Mouse (Mus musculus) bone marrow macrophage, adult 2 months (primary cell): Measurements from ENCODE around the gene Xlr5b. TPM values are rescaled to one million over a fixed set of nuclear protein-coding genes. Genes with fewer than 3 reads are reported as not detected.
"Not testable (repeated sequence)": the region's sequence is repeated elsewhere in the genome, so short reads cannot be mapped to it uniquely, and the experiment has no call there.

ENCODE experiments used
- H3K27ac ChIP-seq: 2 replicates; pipeline ENCODE4 v1.5.1; 2012; ENCODE audit warnings: low read depth, low read length; ENCODE audit not compliant: insufficient read depth
- H3K4me1 ChIP-seq: 2 replicates; pipeline ENCODE4 v1.6.1; 2012; ENCODE audit warnings: low read length; ENCODE audit not compliant: control insufficient read depth, insufficient read depth
- H3K4me3 ChIP-seq: 2 replicates; pipeline ENCODE4 v1.5.1; 2012; ENCODE audit warnings: mild to moderate bottlenecking, low read length, moderate library complexity; ENCODE audit not compliant: insufficient read depth
- polyA plus RNA-seq: library from polyadenylated mRNA; stranded (reverse); fragments of >200 nt; gene quantifications from 2 replicates; pipeline ENCODE4 v1.2.4, GENCODE M21; 2012; ENCODE audit not compliant: missing spikeins, insufficient read depth, insufficient read length

The Xlr5b gene
- polyA plus RNA-seq: not detected in 2 replicates

- not testable (repeated sequence) for H3K4me3 ChIP-seq, H3K27ac ChIP-seq, H3K4me1 ChIP-seq
These were observed at the start of gene Xlr5b for GRCm38 (mm10) chrX:73148496-73148895. Xlr5b (plus strand) TSS chrX:73148796.

DNA sequence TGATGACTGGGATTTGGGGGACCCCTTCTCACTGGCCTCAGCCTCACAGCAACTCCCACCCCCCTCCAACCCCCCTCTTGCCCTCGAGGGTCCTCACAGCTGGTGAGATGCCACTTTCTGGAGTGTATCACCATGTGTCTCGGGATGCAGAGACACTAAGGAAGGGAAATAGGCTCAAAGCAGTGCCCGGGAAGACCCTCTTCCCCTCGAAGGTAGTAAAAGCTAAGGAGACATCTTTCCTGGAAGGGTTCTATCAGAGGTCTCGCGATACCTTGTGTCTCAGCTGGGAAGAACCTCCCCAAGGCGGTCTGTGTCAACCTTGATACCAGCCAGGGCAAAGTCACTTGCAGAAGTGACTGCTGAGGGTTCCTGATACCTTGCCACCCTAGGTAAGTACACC is 31.8 kb upstream of the Xlr5b start, which contains the start of gene Gm14685:
TSS of gene Gm14685 (plus strand) at position 301 of the 400 bp plus-strand sequence.
- H3K27ac ChIP-seq, H3K4me1 ChIP-seq, H3K4me3 ChIP-seq: not testable (repeated sequence)

GRCm38 (mm10) chrX:73122859-73123829 is 25.5 kb upstream of the Xlr5b start:
- not testable (repeated sequence) for H3K4me3 ChIP-seq, H3K27ac ChIP-seq, H3K4me1 ChIP-seq

GRCm38 (mm10) chrX:73143218-73143618 is 5.4 kb upstream of the Xlr5b start:
- H3K4me3 ChIP-seq, H3K4me1 ChIP-seq, H3K27ac ChIP-seq: not testable (repeated sequence)

DNA sequence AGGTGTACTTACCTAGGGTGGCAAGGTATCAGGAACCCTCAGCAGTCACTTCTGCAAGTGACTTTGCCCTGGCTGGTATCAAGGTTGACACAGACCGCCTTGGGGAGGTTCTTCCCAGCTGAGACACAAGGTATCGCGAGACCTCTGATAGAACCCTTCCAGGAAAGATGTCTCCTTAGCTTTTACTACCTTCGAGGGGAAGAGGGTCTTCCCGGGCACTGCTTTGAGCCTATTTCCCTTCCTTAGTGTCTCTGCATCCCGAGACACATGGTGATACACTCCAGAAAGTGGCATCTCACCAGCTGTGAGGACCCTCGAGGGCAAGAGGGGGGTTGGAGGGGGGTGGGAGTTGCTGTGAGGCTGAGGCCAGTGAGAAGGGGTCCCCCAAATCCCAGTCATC is 754 bp downstream of the Xlr5b start, which contains the start of gene DXBay18:
TSS of gene DXBay18 (minus strand) at position 101 of the 400 bp plus-strand sequence.
- H3K27ac ChIP-seq, H3K4me1 ChIP-seq, H3K4me3 ChIP-seq: not testable (repeated sequence)

- H3K4me3 ChIP-seq, H3K27ac ChIP-seq, H3K4me1 ChIP-seq: not testable (repeated sequence)
These were observed 28.3 kb downstream of the Xlr5b start, which contains the start of gene Spin2d for GRCm38 (mm10) chrX:73176889-73177288. Spin2d (minus strand) TSS chrX:73176989.

GRCm38 (mm10) chrX:73191934-73192333 is 43.3 kb downstream of the Xlr5b start, which contains the start of gene Xlr3b:
Xlr3b (plus strand) TSS chrX:73192207.
- not testable (repeated sequence) for H3K4me1 ChIP-seq, H3K4me3 ChIP-seq, H3K27ac ChIP-seq

Other genes starting within 250 kb of the Xlr5b start
- 34.6 and 36.4 TPM in 2 replicates for gene Cetn2, start 230.4 kb upstream of the Xlr5b start, polyA plus RNA-seq
- 15.1 and 16.9 TPM in 2 replicates for gene Nsdhl, start 230.2 kb upstream of the Xlr5b start, polyA plus RNA-seq
- gene Zfp185, start 161.5 kb upstream of the Xlr5b start, polyA plus RNA-seq: not detected in 2 replicates
- not detected in 2 replicates for gene Pnma5, start 111.7 kb upstream of the Xlr5b start, polyA plus RNA-seq
- not detected in 2 replicates for gene Pnma3, start 84.0 kb upstream of the Xlr5b start, polyA plus RNA-seq
- 4.6 and 4.7 TPM in 2 replicates for gene Xlr4a, start 66.3 kb upstream of the Xlr5b start, polyA plus RNA-seq
- 0.16 TPM in 1 of 2 replicates, not detected in the other for gene Xlr3a, start 51.7 kb upstream of the Xlr5b start, polyA plus RNA-seq
- gene Gm14685, start 31.7 kb upstream of the Xlr5b start, polyA plus RNA-seq: not detected in 2 replicates
- gene DXBay18, start 654 bp downstream of the Xlr5b start, polyA plus RNA-seq: not detected in 2 replicates
- not detected in 2 replicates for gene Spin2d, start 28.2 kb downstream of the Xlr5b start, polyA plus RNA-seq
- 6.2 and 6.9 TPM in 2 replicates for gene Xlr3b, start 43.4 kb downstream of the Xlr5b start, polyA plus RNA-seq
- 6.6 and 11.4 TPM in 2 replicates for gene Xlr4b, start 65.5 kb downstream of the Xlr5b start, polyA plus RNA-seq
- 5.2 and 6.0 TPM in 2 replicates for gene F8a, start 79.5 kb downstream of the Xlr5b start, polyA plus RNA-seq
- 3.6 and 7.3 TPM in 2 replicates for gene Xlr4c, start 94.3 kb downstream of the Xlr5b start, polyA plus RNA-seq
- gene Xlr3c, start 116.6 kb downstream of the Xlr5b start, polyA plus RNA-seq: not detected in 2 replicates
- not detected in 2 replicates for gene Xlr5a, start 144.2 kb downstream of the Xlr5b start, polyA plus RNA-seq
- not detected in 2 replicates for gene Xlr5c, start 144.2 kb downstream of the Xlr5b start, polyA plus RNA-seq
- gene Gm45015, start 188.0 kb downstream of the Xlr5b start, polyA plus RNA-seq: not detected in 2 replicates
- gene Zfp275, start 193.8 kb downstream of the Xlr5b start, polyA plus RNA-seq: 7.4 and 8.3 TPM in 2 replicates
- not detected in 2 replicates for gene Gm18336, start 249.9 kb downstream of the Xlr5b start, polyA plus RNA-seq